Comparison of ENCODE assay signal across 9 mouse cellular contexts in the genomic region with DNA sequence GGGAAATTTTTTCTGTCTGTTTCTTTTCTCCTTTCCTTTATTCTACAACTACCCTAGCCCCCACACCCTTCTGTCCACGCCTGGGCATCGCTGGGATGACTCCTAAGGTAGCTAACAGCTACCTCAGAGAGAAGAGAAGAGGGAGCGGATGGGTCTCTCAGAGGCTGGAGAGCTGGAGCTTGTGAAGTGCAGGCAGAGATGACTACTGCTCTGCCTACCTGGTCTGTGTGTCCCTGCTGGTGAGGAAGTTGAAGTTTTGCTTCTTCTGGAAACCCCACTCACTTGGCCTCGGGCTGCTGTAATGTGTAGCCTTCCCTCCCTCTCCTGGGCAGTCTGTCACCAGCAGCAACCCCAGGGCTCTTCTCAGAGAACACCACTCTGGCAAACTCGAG. TPM values are rescaled to one million over a fixed set of nuclear protein-coding genes. Genes with fewer than 3 reads are reported as not detected.
DNase-seq lines count a peak whose midpoint lies in the region; ATAC-seq and TF ChIP-seq lines count a peak whose summit lies in the region.
"Had no signal": no experiment of that assay in that cellular context is flagged by ENCODE, and none has a peak within 500 bp of the region (broad histone marks: within the 10 kb centered on the region; RNA-seq: fewer than 3 reads in every experiment).

No protein-coding gene starts in this region.

- H3K27me3 ChIP-seq in heart, embryonic 13.5 days (replicated peaks) = no peaks in the 10 kb centered on the region
- no peaks in the 10 kb centered on the region for H3K27me3 ChIP-seq in MEL (ENCODE audit: control insufficient read depth in 1 of 2, insufficient read depth in 2 of 2, low read length in 2 of 2)
- no peaks in the 10 kb centered on the region for H3K27me3 ChIP-seq in forebrain, postnatal 0 days (ENCODE audit: insufficient read depth, low read length)
- no peaks in the 10 kb centered on the region for H3K27me3 ChIP-seq in liver, embryonic 11.5 days (replicated peaks; ENCODE audit: control insufficient read depth, insufficient read depth, low read length)
- H3K27me3 ChIP-seq in neural tube, embryonic 15.5 days (replicated peaks) = no peaks in the 10 kb centered on the region
- H3K27me3 ChIP-seq: neural tube, embryonic 12.5 days had no signal

- no peaks in the 10 kb centered on the region for H3K36me3 ChIP-seq in heart, embryonic 13.5 days
- peaks cover 0 to 38% of the 10 kb centered on the region in 2 experiments; a peak in 2 of 4 replicates for H3K36me3 ChIP-seq in MEL (ENCODE audit: control insufficient read depth in 1 of 2, insufficient read depth in 2 of 2, low read length in 2 of 2)
- no peaks in the 10 kb centered on the region for H3K36me3 ChIP-seq in forebrain, postnatal 0 days (ENCODE audit: insufficient read depth)
- no peaks in the 10 kb centered on the region for H3K36me3 ChIP-seq in liver, embryonic 11.5 days (ENCODE audit: control insufficient read depth, insufficient read depth, low read length)
- no peaks in the 10 kb centered on the region for H3K36me3 ChIP-seq in neural tube, embryonic 15.5 days
- H3K36me3 ChIP-seq: neural tube, embryonic 12.5 days had no signal

- 0 out of 2 replicates have a peak, but pooled peaks cover 2% of the 10 kb centered on the region for H3K9me3 ChIP-seq in heart, embryonic 13.5 days
- H3K9me3 ChIP-seq in MEL (replicated peaks; ENCODE audit: insufficient read depth, low read length) = no peaks in the 10 kb centered on the region
- no peaks in the 10 kb centered on the region for H3K9me3 ChIP-seq in forebrain, postnatal 0 days (ENCODE audit: low read length)
- H3K9me3 ChIP-seq in liver, embryonic 11.5 days (ENCODE audit: control insufficient read depth, low read length) = no peaks in the 10 kb centered on the region
- H3K9me3 ChIP-seq in neural tube, embryonic 15.5 days (replicated peaks) = no peaks in the 10 kb centered on the region
- H3K9me3 ChIP-seq: neural tube, embryonic 12.5 days had no signal

- intact Hi-C loops in heart, postnatal 36 days (cut with DNase I) = loop anchor here (2.0 kb wide), 1 partner anchor 28 kb away; no protein-coding TSS in a partner anchor
- intact Hi-C loops in left cerebral cortex, postnatal 25 days (cut with DNase I) = no loop called here

- peak overlapping the region; percentile 42 for H3K4me2 ChIP-seq in heart, embryonic 13.5 days
- no peak overlapping the region for H3K4me2 ChIP-seq in forebrain, postnatal 0 days (ENCODE audit: low read depth)
- peak overlapping the region; percentile 45 for H3K4me2 ChIP-seq in liver, embryonic 11.5 days
- peak overlapping the region; percentile 17; the same call in 1 of the 2 replicates for H3K4me2 ChIP-seq in neural tube, embryonic 15.5 days
- H3K4me2 ChIP-seq: neural tube, embryonic 12.5 days had no signal

- peaks cover 27% of the 10 kb centered on the region for H3K4me1 ChIP-seq in heart, embryonic 13.5 days
- peaks cover 34 to 44% of the 10 kb centered on the region in 2 experiments for H3K4me1 ChIP-seq in MEL (ENCODE audit: control insufficient read depth in 1 of 2, insufficient read depth in 2 of 2, low read length in 2 of 2)
- H3K4me1 ChIP-seq in forebrain, postnatal 0 days (ENCODE audit: insufficient read depth) = no peaks in the 10 kb centered on the region
- peaks cover 45% of the 10 kb centered on the region for H3K4me1 ChIP-seq in liver, embryonic 11.5 days (replicated peaks; ENCODE audit: control insufficient read depth, insufficient read depth, low read length)
- H3K4me1 ChIP-seq in neural tube, embryonic 15.5 days = peaks cover 11% of the 10 kb centered on the region; the same call in 1 of the 2 replicates

- no peaks in the 10 kb centered on the region for H3K79me2 ChIP-seq in MEL (ENCODE audit: control insufficient read depth, insufficient read depth, low read length, poor library complexity)

- TF ChIP-seq RAD21 in MEL (IDR thresholded peaks at IDR 0.05; ENCODE audit: low read depth, low read length) = no peak

- TF ChIP-seq POLR2A in MEL (IDR thresholded peaks at IDR 0.05; ENCODE audit: control insufficient read depth in 1 of 2, insufficient read depth in 1 of 2, low read depth in 1 of 2, low read length in 2 of 2, poor library complexity in 1 of 2) = no peak

- 0 out of 2 replicates have a peak, but pooled peaks have one; percentile 23 for ATAC-seq in heart, embryonic 13.5 days (ENCODE audit: extremely low read depth, insufficient number of reproducible peaks, low FRiP score, low TSS enrichment)
- ATAC-seq in forebrain, postnatal 0 days = peak; percentile 23; the same call in 1 of the 2 replicates
- ATAC-seq in liver, embryonic 11.5 days (replicated peaks; ENCODE audit: low FRiP score) = peak; percentile 60
- ATAC-seq in neural tube, embryonic 15.5 days (ENCODE audit: low FRiP score) = peak; percentile 35; the same call in 1 of the 2 replicates

- no peak for DNase-seq in heart, postnatal 36 days
- peak; percentile 70 for DNase-seq in MEL (ENCODE audit: low read depth, low spot score)
- DNase-seq in forebrain, postnatal 0 days = no peak
- no peak for DNase-seq in liver, embryonic 11.5 days (ENCODE audit: low spot score)
- DNase-seq in right cerebral cortex, adult 2 months (ENCODE audit: low spot score in 2 of 2) = no peak
- no peak for DNase-seq in left cerebral cortex, postnatal 25 days (ENCODE audit: low spot score in 2 of 2)

- TF ChIP-seq CTCF in MEL (IDR thresholded peaks at IDR 0.05 in 2 of 3, conservative IDR thresholded peaks at IDR 0.05 in 1 of 3; ENCODE audit: control insufficient read depth in 1 of 3, insufficient read depth in 1 of 3, low read depth in 2 of 3, low read length in 3 of 3, poor library complexity in 1 of 3, severe bottlenecking in 1 of 3) = no peak
- TF ChIP-seq CTCF in forebrain, postnatal 0 days (IDR thresholded peaks at IDR 0.05; ENCODE audit: low read depth) = no peak

- peak overlapping the region; percentile 89 for H3K27ac ChIP-seq in heart, embryonic 13.5 days (replicated peaks)
- H3K27ac ChIP-seq in MEL (ENCODE audit: control insufficient read depth, low read depth, low read length) = peak overlapping the region; percentile 80
- peak overlapping the region; percentile 64; the same call in 1 of the 2 replicates for H3K27ac ChIP-seq in forebrain, postnatal 0 days (ENCODE audit: low read depth, low read length)
- peak overlapping the region; percentile 86 for H3K27ac ChIP-seq in liver, embryonic 11.5 days (ENCODE audit: low read depth, low read length)
- peak overlapping the region; percentile 78 for H3K27ac ChIP-seq in neural tube, embryonic 15.5 days (replicated peaks)
- H3K27ac ChIP-seq: neural tube, embryonic 12.5 days had no signal

- peak overlapping the region; percentile 16; the same call in 1 of the 2 replicates for H3K4me3 ChIP-seq in heart, embryonic 13.5 days
- peak overlapping the region; percentile 36 to 56 for H3K4me3 ChIP-seq in MEL (ENCODE audit: control insufficient read depth in 1 of 2, insufficient read depth in 1 of 2, low read depth in 2 of 2, low read length in 2 of 2)
- H3K4me3 ChIP-seq in forebrain, postnatal 0 days (ENCODE audit: low read depth, low read length) = no peak overlapping the region
- H3K4me3 ChIP-seq in liver, embryonic 11.5 days (ENCODE audit: low read depth, low read length) = no peak overlapping the region
- no peak overlapping the region for H3K4me3 ChIP-seq in neural tube, embryonic 15.5 days (replicated peaks)
- H3K4me3 ChIP-seq: neural tube, embryonic 12.5 days had no signal

- WGBS in heart, embryonic 13.5 days = 33% methylated on average over 5 of the region's 5 CpGs
- 48% methylated on average over 5 of the region's 5 CpGs for WGBS in forebrain, postnatal 0 days
- WGBS in liver, embryonic 11.5 days = 28% methylated on average over 5 of the region's 5 CpGs
- 46% methylated on average over 5 of the region's 5 CpGs for WGBS in neural tube, embryonic 15.5 days

- TF ChIP-seq EP300 in MEL (IDR thresholded peaks at IDR 0.05; ENCODE audit: low read depth in 1 of 2, low read length in 2 of 2) = no peak; a peak in 1 of 4 replicates

- H3K9ac ChIP-seq in heart, embryonic 13.5 days = peak overlapping the region; percentile 64
- H3K9ac ChIP-seq in MEL (ENCODE audit: control insufficient read depth, low read depth, low read length, poor library complexity, severe bottlenecking) = peak overlapping the region; percentile 59
- H3K9ac ChIP-seq in forebrain, postnatal 0 days = no peak overlapping the region
- H3K9ac ChIP-seq in liver, embryonic 11.5 days (ENCODE audit: low read depth, low read length) = peak overlapping the region; percentile 61
- no peak overlapping the region for H3K9ac ChIP-seq in neural tube, embryonic 15.5 days (replicated peaks)
- H3K9ac ChIP-seq: neural tube, embryonic 12.5 days had no signal

RNA-seq across cellular contexts. Expression of a gene that starts 25.6 kb away (rescaled TPM):
- 2,189 and 2,554 TPM in 2 replicates for polyA plus RNA-seq in heart, embryonic 13.5 days (2015; fragmentation: Nextera tagmentation; extraction: Ambion mirVana)
- total RNA-seq in heart, postnatal 36 days (2021) = 1,000 to 10,000 TPM; 2,889 to 3,152 TPM
- 444 and 518 TPM in 2 replicates for total RNA-seq in MEL (2012; rRNA removed)
- 1,000 to 10,000 TPM; 2,118 to 2,175 TPM for polyA plus RNA-seq in MEL (2012; ENCODE audit: insufficient read depth in 1 of 2, insufficient read length in 2 of 2, low read depth in 1 of 2, low replicate concordance in 2 of 2, missing spikeins in 1 of 2)
- 228 and 300 TPM in 2 replicates for total RNA-seq in forebrain, postnatal 0 days (2014; rRNA removed)
- 2,942 and 2,984 TPM in 2 replicates for polyA plus RNA-seq in forebrain, postnatal 0 days (2015; fragmentation: Nextera tagmentation; extraction: Ambion mirVana)
- 3,796 and 3,887 TPM in 2 replicates for polyA plus RNA-seq in liver, embryonic 11.5 days (2014; fragmentation: Nextera tagmentation; extraction: Ambion mirVana)
- 1,798 and 1,858 TPM in 2 replicates for polyA plus RNA-seq in neural tube, embryonic 15.5 days (2015; fragmentation: Nextera tagmentation; extraction: Ambion mirVana)
- total RNA-seq in left cerebral cortex, postnatal 25 days (2021) = 1,000 to 10,000 TPM; 2,053 to 2,068 TPM

RNA-seq across cellular contexts. Expression of a gene that starts 46.6 kb away (rescaled TPM):
- 0.23 and 0.27 TPM in 2 replicates for polyA plus RNA-seq in heart, embryonic 13.5 days (2015; fragmentation: Nextera tagmentation; extraction: Ambion mirVana)
- under 1 TPM; 0.11 to 0.14 TPM for total RNA-seq in heart, postnatal 36 days (2021)
- not detected in 2 replicates for total RNA-seq in MEL (2012; rRNA removed)
- under 1 TPM in 1 of 2 experiments, not detected in 1; 0.08 TPM for polyA plus RNA-seq in MEL (2012; ENCODE audit: insufficient read depth in 1 of 2, insufficient read length in 2 of 2, low read depth in 1 of 2, low replicate concordance in 2 of 2, missing spikeins in 1 of 2)
- 0.92 and 1.6 TPM in 2 replicates for total RNA-seq in forebrain, postnatal 0 days (2014; rRNA removed)
- polyA plus RNA-seq in forebrain, postnatal 0 days (2015; fragmentation: Nextera tagmentation; extraction: Ambion mirVana) = 1.6 and 3.6 TPM in 2 replicates
- polyA plus RNA-seq in liver, embryonic 11.5 days (2014; fragmentation: Nextera tagmentation; extraction: Ambion mirVana) = 0.31 and 0.59 TPM in 2 replicates
- 2.1 and 2.3 TPM in 2 replicates for polyA plus RNA-seq in neural tube, embryonic 15.5 days (2015; fragmentation: Nextera tagmentation; extraction: Ambion mirVana)
- under 1 TPM; 0.78 to 0.83 TPM for total RNA-seq in left cerebral cortex, postnatal 25 days (2021)

RNA-seq across cellular contexts. Expression of a gene that starts 46.7 kb away (rescaled TPM):
- polyA plus RNA-seq in heart, embryonic 13.5 days (2015; fragmentation: Nextera tagmentation; extraction: Ambion mirVana) = 32.5 and 36.7 TPM in 2 replicates
- total RNA-seq in heart, postnatal 36 days (2021) = 1 to 10 TPM; 7.9 to 8.7 TPM
- 0.52 and 1.0 TPM in 2 replicates for total RNA-seq in MEL (2012; rRNA removed)
- 1 to 10 TPM in 1 of 2 experiments, not detected in 1; 1.4 TPM for polyA plus RNA-seq in MEL (2012; ENCODE audit: insufficient read depth in 1 of 2, insufficient read length in 2 of 2, low read depth in 1 of 2, low replicate concordance in 2 of 2, missing spikeins in 1 of 2)
- total RNA-seq in forebrain, postnatal 0 days (2014; rRNA removed) = 14.4 and 19.9 TPM in 2 replicates
- 20.0 and 20.6 TPM in 2 replicates for polyA plus RNA-seq in forebrain, postnatal 0 days (2015; fragmentation: Nextera tagmentation; extraction: Ambion mirVana)
- 133 and 137 TPM in 2 replicates for polyA plus RNA-seq in liver, embryonic 11.5 days (2014; fragmentation: Nextera tagmentation; extraction: Ambion mirVana)
- 21.4 and 22.5 TPM in 2 replicates for polyA plus RNA-seq in neural tube, embryonic 15.5 days (2015; fragmentation: Nextera tagmentation; extraction: Ambion mirVana)
- 1 to 10 TPM; 9.4 to 9.5 TPM for total RNA-seq in left cerebral cortex, postnatal 25 days (2021)

RNA-seq across cellular contexts. Expression of a gene that starts 55.5 kb away (rescaled TPM):
- 68.6 and 69.4 TPM in 2 replicates for polyA plus RNA-seq in heart, embryonic 13.5 days (2015; fragmentation: Nextera tagmentation; extraction: Ambion mirVana)
- 1 to 10 TPM; 6.6 TPM for total RNA-seq in heart, postnatal 36 days (2021)
- 91.0 and 103 TPM in 2 replicates for total RNA-seq in MEL (2012; rRNA removed)
- polyA plus RNA-seq in MEL (2012; ENCODE audit: insufficient read depth in 1 of 2, insufficient read length in 2 of 2, low read depth in 1 of 2, low replicate concordance in 2 of 2, missing spikeins in 1 of 2) = 100 to 1,000 TPM in 1 of 2 experiments, not detected in 1; 216 TPM
- 6.2 and 15.9 TPM in 2 replicates for total RNA-seq in forebrain, postnatal 0 days (2014; rRNA removed)
- 12.3 and 19.4 TPM in 2 replicates for polyA plus RNA-seq in forebrain, postnatal 0 days (2015; fragmentation: Nextera tagmentation; extraction: Ambion mirVana)
- 116 and 118 TPM in 2 replicates for polyA plus RNA-seq in liver, embryonic 11.5 days (2014; fragmentation: Nextera tagmentation; extraction: Ambion mirVana)
- polyA plus RNA-seq in neural tube, embryonic 15.5 days (2015; fragmentation: Nextera tagmentation; extraction: Ambion mirVana) = 21.8 and 45.8 TPM in 2 replicates
- total RNA-seq in left cerebral cortex, postnatal 25 days (2021) = 10 to 100 TPM; 22.0 to 23.3 TPM

Comparison
In these comparisons a context has a peak if more than half of its experiments do, and no peak if none do; other contexts are left out.
1. H3K4me3 ChIP-seq: peak in heart, embryonic 13.5 days (single experiment) and MEL (2 of 2); none in forebrain, postnatal 0 days (single experiment), liver, embryonic 11.5 days (single experiment) and neural tube, embryonic 15.5 days (single experiment).
2. H3K9ac ChIP-seq: peak in heart, embryonic 13.5 days (single experiment), MEL (single experiment) and liver, embryonic 11.5 days (single experiment); none in forebrain, postnatal 0 days (single experiment) and neural tube, embryonic 15.5 days (single experiment).
3. Peak in every context shown above with its lines, with median percentiles within 50 percentile points of each other: ATAC-seq and H3K27ac ChIP-seq.